Mouse (Mus musculus) erythroblast, embryonic 14.5 days (primary cell): ENCODE data around the gene Lrrc17. TPM values are rescaled to one million over a fixed set of nuclear protein-coding genes. Genes with fewer than 3 reads are reported as not detected.

Source experiments
- H3K27me3 ChIP-seq: 2 replicates; pipeline ENCODE4 v1.6.1; 2012; ENCODE audit warnings: inconsistent platforms; ENCODE audit not compliant: control insufficient read depth
- H3K36me3 ChIP-seq: 2 replicates; pipeline ENCODE4 v1.6.1; 2012; ENCODE audit warnings: mild to moderate bottlenecking, inconsistent platforms; ENCODE audit not compliant: control insufficient read depth
- H3K4me1 ChIP-seq: 2 replicates; pipeline ENCODE4 v1.6.1; 2012; ENCODE audit warnings: inconsistent platforms; ENCODE audit not compliant: control insufficient read depth
- H3K4me3 ChIP-seq: replicated peaks from 2 replicates; pipeline ENCODE3; 2012; ENCODE audit warnings: moderate library complexity, mild to moderate bottlenecking, inconsistent platforms
- H3K9me3 ChIP-seq: 2 replicates; pipeline ENCODE4 v1.6.1; 2012; ENCODE audit warnings: low read length, inconsistent platforms, mixed read lengths; ENCODE audit not compliant: control insufficient read depth
- GATA1 ChIP-seq: IDR thresholded peaks from 2 replicates; pipeline ENCODE4 v1.6.1; 2012; ENCODE audit warnings: low read length, inconsistent platforms, mixed read lengths
- TAL1 ChIP-seq: IDR thresholded peaks from 3 replicates; pipeline ENCODE4 v1.6.1; 2012; ENCODE audit warnings: low read length, inconsistent platforms, mixed read lengths
- polyA plus RNA-seq: library from polyadenylated mRNA; stranded (reverse); fragments of >175 nt; gene quantifications from 2 replicates; pipeline ENCODE4 v1.2.3, GENCODE M21; 2012

The Lrrc17 gene
- polyA plus RNA-seq, 1 experiment = not detected

DNA sequence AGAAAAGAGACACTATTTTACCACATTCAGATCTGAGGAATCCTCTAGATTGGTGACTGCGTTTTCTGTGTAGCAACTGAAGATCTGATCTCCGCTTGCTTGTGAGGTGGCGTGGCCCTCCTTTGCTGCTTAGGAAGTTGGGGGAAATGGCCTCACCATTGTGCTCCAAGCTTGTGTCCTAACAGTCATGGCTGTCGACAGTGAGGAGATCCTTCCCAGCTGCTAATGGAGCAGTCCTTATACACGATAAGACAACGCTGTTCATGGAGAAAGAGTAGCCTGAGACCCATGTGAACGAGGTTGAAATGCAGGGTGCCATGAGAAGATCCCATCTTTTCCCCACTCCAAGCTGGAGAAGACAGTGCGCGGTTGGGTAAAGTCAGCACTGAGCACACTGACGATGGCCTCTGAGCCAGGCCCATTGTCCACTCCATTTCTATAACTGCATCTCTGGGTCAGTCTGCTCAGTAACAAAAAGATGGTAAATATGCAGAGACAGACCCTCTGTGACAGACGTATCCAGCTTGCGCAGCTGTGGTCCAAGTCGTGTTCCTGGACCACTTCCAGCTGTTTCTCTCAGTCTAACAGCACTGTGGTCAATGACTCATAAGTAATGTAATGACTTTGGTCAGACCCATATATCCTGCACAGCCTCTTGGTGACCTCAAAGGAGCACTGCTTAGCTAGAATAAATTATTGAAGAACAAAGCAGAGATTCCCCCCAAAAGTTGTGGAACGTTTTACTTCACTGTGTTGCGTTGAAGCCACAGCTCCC lies 15.1 kb upstream of the Lrrc17 start:
- no peak for TF ChIP-seq TAL1
- TF ChIP-seq GATA1 = no peak
- Histone ChIP-seq H3K36me3 (no peaks in the 10 kb centered on the region), H3K27me3 (no peaks in the 10 kb centered on the region), H3K4me1 (no peaks in the 10 kb centered on the region), H3K9me3 (no peaks in the 10 kb centered on the region), H3K4me3 (no peak overlapping the region)

DNA sequence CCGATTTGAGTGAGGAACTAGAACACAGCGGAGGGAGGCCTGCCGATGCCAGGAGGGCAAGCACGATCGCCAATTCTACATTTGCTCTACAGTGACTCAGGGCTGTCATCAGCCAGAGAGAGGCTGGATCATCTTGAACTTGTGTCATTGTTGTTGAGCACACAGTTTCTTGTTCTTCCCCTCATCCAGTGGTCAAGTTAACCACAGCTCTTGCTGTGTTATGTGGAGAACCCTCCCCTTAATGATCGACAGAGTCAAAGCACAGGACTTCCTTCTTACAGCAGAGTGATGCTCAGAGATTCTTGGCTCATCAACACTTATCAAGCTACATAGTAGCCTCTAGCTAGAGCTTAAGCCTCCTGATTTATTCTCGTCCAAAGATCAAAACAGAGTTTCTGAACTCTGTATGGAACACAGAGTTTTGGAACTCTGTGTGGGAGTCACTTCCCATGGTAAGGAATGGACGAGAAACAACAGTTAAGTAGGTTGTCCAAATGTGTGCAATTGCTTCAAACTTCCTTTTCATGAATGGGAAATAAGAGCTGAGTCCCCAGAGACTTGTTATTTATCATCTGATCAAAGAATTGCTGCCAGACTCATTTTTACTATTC lies 14.1 kb upstream of the Lrrc17 start:
- TF ChIP-seq TAL1 (no peak), GATA1 (no peak)
- H3K9me3 ChIP-seq = no peaks in the 10 kb centered on the region
- no peak overlapping the region for H3K4me3 ChIP-seq
- no peaks in the 10 kb centered on the region for H3K36me3 ChIP-seq
- H3K27me3 ChIP-seq = no peaks in the 10 kb centered on the region
- no peaks in the 10 kb centered on the region for H3K4me1 ChIP-seq

DNA sequence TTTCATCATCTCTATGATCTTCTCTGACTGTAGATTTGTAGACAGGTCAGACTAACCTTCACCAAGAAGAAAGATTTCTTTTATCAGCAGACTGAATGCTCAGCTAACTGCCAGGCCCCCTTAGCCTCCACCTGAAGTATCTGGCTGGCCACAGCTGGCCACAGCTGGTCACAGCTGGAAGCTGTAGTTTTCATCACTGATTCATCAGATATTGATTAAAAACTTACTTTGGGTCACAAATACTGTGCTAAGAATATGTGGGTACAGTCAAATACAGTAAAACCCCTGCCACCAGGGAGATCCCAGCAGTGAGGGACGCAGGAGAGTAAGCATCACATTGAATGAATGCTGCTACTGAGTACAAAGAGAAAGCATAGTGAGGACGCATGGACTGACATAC lies 11.2 kb upstream of the Lrrc17 start:
- H3K27me3 ChIP-seq = no peaks in the 10 kb centered on the region
- H3K9me3 ChIP-seq = no peaks in the 10 kb centered on the region
- TF ChIP-seq TAL1 = no peak
- TF ChIP-seq GATA1 = no peak
- no peaks in the 10 kb centered on the region for H3K36me3 ChIP-seq
- H3K4me3 ChIP-seq = no peak overlapping the region
- H3K4me1 ChIP-seq = no peaks in the 10 kb centered on the region

DNA sequence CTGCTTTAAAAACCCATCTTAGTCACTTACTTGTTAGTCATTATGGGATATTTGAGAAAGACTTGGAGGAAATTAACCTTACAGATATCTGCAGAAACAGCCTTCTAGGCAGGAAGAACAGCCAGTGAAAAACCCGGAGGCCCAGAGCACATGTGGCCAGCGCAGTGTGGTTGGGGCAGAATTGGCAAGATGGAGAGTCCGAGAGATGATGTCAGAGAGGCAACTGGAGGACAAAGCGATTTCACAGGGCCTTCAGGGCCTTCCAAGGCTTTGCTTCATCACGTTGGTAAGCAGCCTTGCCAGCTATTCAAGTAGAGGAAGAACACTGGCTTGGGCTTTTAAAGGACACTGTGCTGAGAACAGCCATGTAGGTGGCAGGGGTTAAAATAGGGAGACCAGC lies 10.4 kb upstream of the Lrrc17 start:
- TF ChIP-seq TAL1 (no peak), GATA1 (no peak)
- Histone ChIP-seq H3K36me3 (no peaks in the 10 kb centered on the region), H3K4me3 (no peak overlapping the region), H3K9me3 (no peaks in the 10 kb centered on the region), H3K27me3 (no peaks in the 10 kb centered on the region), H3K4me1 (no peaks in the 10 kb centered on the region)

DNA sequence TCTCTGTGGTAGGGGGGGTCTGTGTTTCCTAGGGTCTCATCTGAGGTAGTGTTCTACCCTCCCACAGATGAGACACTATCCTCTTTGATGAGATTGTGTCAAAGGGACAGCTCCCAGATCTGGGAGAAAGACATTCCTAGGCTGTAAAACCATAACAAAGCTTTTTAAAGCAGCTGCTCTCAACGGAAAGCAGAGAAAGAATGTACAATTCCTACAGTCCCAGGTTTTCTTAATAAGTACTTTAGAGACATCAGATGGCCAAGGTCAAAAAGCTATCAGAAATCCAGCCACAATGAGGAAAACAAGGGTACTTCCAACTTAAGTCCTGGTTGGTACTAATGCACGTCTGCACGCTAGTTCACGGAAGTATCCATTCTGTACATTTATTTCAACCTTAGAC lies 1.1 kb upstream of the Lrrc17 start:
- H3K27me3 ChIP-seq = no peaks in the 10 kb centered on the region
- H3K9me3 ChIP-seq = no peaks in the 10 kb centered on the region
- TF ChIP-seq TAL1 (no peak), GATA1 (no peak)
- no peak overlapping the region for H3K4me3 ChIP-seq
- H3K36me3 ChIP-seq = no peaks in the 10 kb centered on the region
- no peaks in the 10 kb centered on the region for H3K4me1 ChIP-seq

DNA sequence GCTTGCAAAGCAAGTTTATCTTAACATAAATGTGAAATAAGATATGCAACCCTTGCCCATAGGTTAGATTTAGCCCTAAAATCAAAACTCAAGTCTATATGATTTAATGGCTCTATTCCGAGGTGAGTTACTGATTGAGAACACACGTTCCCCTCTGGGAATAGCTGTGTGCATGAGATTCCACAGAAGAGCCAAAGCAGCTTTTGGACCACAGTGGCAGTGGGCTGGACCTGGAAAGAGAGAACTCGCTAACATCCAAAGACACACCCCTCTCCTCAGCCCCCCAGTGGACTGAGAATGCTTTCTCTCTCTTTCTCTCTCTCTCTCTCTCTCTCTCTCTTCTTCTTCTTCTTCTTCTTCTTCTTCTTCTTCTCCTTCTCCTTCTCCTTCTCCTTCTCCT lies 1.5 kb downstream of the Lrrc17 start:
- no peaks in the 10 kb centered on the region for H3K36me3 ChIP-seq
- no peak for TF ChIP-seq TAL1
- no peak for TF ChIP-seq GATA1
- H3K4me1 ChIP-seq = no peaks in the 10 kb centered on the region

DNA sequence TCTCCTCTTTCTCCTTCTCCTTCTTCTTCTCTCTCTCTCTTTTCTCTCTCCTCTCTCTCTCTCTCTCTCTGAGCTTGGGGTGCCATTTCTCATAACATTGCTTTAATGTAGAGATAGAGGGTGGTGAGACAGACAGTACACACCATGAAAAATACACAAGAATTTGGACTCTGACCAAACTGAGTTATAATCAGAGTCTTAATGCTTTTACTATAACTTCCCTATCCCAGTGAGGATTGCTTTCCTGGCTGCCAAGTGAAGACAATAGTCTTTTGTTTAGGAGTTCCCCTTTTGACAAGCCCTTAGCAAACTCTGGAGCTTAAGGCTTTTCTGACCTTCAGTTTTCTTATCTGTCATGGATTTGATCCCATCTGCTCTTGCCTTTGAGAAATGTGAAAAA lies 1.9 kb downstream of the Lrrc17 start:
- Histone ChIP-seq H3K4me1 (no peaks in the 10 kb centered on the region), H3K36me3 (no peaks in the 10 kb centered on the region), H3K9me3 (no peaks in the 10 kb centered on the region), H3K4me3 (no peak overlapping the region), H3K27me3 (no peaks in the 10 kb centered on the region)
- no peak for TF ChIP-seq TAL1

More for the DNA sequence above, 1.5 kb downstream of the Lrrc17 start:
- no peak overlapping the region for H3K4me3 ChIP-seq
- no peaks in the 10 kb centered on the region for H3K9me3 ChIP-seq
- no peaks in the 10 kb centered on the region for H3K27me3 ChIP-seq

DNA sequence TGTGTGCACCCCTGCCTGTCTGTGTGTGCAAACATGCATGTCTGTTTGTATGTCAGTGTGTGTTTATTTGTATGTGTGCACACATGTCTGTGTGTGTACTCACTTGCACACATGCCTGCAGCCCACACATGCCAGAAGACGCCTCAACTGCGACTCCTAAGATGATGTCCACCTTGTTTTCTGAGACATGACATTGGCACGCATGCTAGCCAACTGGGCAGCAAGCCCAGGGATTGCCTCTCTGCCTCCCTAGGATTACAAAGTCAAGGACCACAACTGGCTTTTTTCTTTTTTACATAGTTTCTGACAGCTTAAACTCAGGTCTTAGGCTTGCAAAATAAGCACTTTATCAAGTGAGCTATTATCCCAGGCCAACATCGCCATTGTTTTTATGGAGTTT lies 2.4 kb downstream of the Lrrc17 start:
- Histone ChIP-seq H3K4me3 (no peak overlapping the region), H3K36me3 (no peaks in the 10 kb centered on the region), H3K27me3 (no peaks in the 10 kb centered on the region), H3K9me3 (no peaks in the 10 kb centered on the region), H3K4me1 (no peaks in the 10 kb centered on the region)
- TF ChIP-seq GATA1 (no peak), TAL1 (no peak)

DNA sequence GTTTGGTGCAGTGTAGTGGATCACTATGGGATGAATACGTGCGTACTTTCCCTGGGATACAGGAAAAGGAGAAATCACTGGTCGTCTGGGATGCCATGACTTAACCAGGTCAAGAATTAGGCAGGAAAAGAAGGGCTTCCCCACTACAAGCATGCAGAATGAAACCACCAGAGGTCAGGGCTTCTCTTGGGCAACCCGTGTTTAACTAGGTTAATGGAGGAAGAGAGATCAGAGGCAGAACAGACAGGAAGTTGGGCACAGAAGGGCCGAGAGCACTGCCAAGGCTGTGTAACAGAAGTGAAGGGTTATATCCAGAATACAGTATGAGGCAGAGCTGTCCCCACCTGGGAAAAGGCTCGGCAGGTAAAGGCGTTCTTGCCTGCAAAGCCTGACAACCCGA lies 3.6 kb downstream of the Lrrc17 start:
- Histone ChIP-seq H3K4me1 (no peaks in the 10 kb centered on the region), H3K9me3 (no peaks in the 10 kb centered on the region), H3K36me3 (no peaks in the 10 kb centered on the region), H3K27me3 (no peaks in the 10 kb centered on the region), H3K4me3 (no peak overlapping the region)
- no peak for TF ChIP-seq GATA1
- no peak for TF ChIP-seq TAL1
